Comparison of ENCODE assay signal across 8 mouse cellular contexts in genomic region chr2:36102559-36102946, GRCm38 (mm10). TPM values are rescaled to one million over a fixed set of nuclear protein-coding genes. Genes with fewer than 3 reads are reported as not detected.
DNase-seq lines count a peak whose midpoint lies in the region; ATAC-seq lines count a peak whose summit lies in the region.

No protein-coding gene starts in this region.

- intact Hi-C loops in heart, postnatal 36 days (cut with DNase I): loop anchor here (5.0 to 10.0 kb wide), 3 partner anchors 65 to 112 kb away; no protein-coding TSS in a partner anchor

- 3% methylated on average over 21 of the region's 21 CpGs for WGBS in heart, embryonic 13.5 days
- under 1% methylated on average over 21 of the region's 21 CpGs for WGBS in forebrain, embryonic 11.5 days
- 2% methylated on average over 21 of the region's 21 CpGs for WGBS in midbrain, embryonic 13.5 days

- H3K36me3 ChIP-seq in heart, embryonic 13.5 days: no peaks in the 10 kb centered on the region
- H3K36me3 ChIP-seq in forebrain, embryonic 11.5 days (ENCODE audit: control insufficient read depth, insufficient read depth, low read length): no peaks in the 10 kb centered on the region
- no peaks in the 10 kb centered on the region for H3K36me3 ChIP-seq in midbrain, embryonic 13.5 days

- no peak overlapping the region for H3K27ac ChIP-seq in heart, embryonic 13.5 days (replicated peaks)
- H3K27ac ChIP-seq in forebrain, embryonic 11.5 days (ENCODE audit: low read depth, low read length): no peak overlapping the region
- H3K27ac ChIP-seq in midbrain, embryonic 13.5 days: no peak overlapping the region

- DNase-seq in heart, postnatal 36 days: no peak
- peak; percentile 68 for DNase-seq in forebrain, embryonic 11.5 days (ENCODE audit: low spot score)
- DNase-seq in kidney, postnatal 10 days: peak; percentile 45
- no peak for DNase-seq in left cerebral cortex, adult 8-10 months (ENCODE audit: low spot score in 2 of 2)
- DNase-seq in cerebellum, postnatal 25 days: no peak
- DNase-seq in thymus, adult 18-20 months: no peak

- ATAC-seq in heart, embryonic 13.5 days (ENCODE audit: extremely low read depth, insufficient number of reproducible peaks, low FRiP score, low TSS enrichment): no peak
- ATAC-seq in forebrain, embryonic 11.5 days (replicated peaks; ENCODE audit: low FRiP score): no peak
- peak; percentile 41; the same call in 1 of the 2 replicates for ATAC-seq in midbrain, embryonic 13.5 days

- H3K4me3 ChIP-seq in heart, embryonic 13.5 days: peak overlapping the region; percentile 57
- H3K4me3 ChIP-seq in forebrain, embryonic 11.5 days (ENCODE audit: low read depth, low read length): peak overlapping the region; percentile 16
- peak overlapping the region; percentile 40 for H3K4me3 ChIP-seq in midbrain, embryonic 13.5 days (replicated peaks)

- peaks cover 100% of the 10 kb centered on the region for H3K27me3 ChIP-seq in heart, embryonic 13.5 days (replicated peaks)
- peaks cover 95% of the 10 kb centered on the region for H3K27me3 ChIP-seq in forebrain, embryonic 11.5 days (ENCODE audit: control insufficient read depth, insufficient read depth, low read length)
- H3K27me3 ChIP-seq in midbrain, embryonic 13.5 days: peaks cover 100% of the 10 kb centered on the region

- H3K9ac ChIP-seq in heart, embryonic 13.5 days: peak overlapping the region; percentile 66; the same call in 1 of the 2 replicates
- H3K9ac ChIP-seq in forebrain, embryonic 11.5 days (ENCODE audit: low read length): no peak overlapping the region
- H3K9ac ChIP-seq in midbrain, embryonic 13.5 days (replicated peaks): peak overlapping the region; percentile 16; the same call in 1 of the 2 replicates

- H3K4me1 ChIP-seq in heart, embryonic 13.5 days: peaks cover 41% of the 10 kb centered on the region
- H3K4me1 ChIP-seq in forebrain, embryonic 11.5 days (replicated peaks; ENCODE audit: control insufficient read depth, insufficient read depth, low read length): peaks cover 19% of the 10 kb centered on the region; the same call in 1 of the 2 replicates
- H3K4me1 ChIP-seq in midbrain, embryonic 13.5 days (replicated peaks): peaks cover 34% of the 10 kb centered on the region

- H3K9me3 ChIP-seq in heart, embryonic 13.5 days: no peaks in the 10 kb centered on the region
- H3K9me3 ChIP-seq in forebrain, embryonic 11.5 days (ENCODE audit: control insufficient read depth, low read length): no peaks in the 10 kb centered on the region
- no peaks in the 10 kb centered on the region for H3K9me3 ChIP-seq in midbrain, embryonic 13.5 days

- H3K4me2 ChIP-seq in heart, embryonic 13.5 days: peak overlapping the region; percentile 91
- H3K4me2 ChIP-seq in forebrain, embryonic 11.5 days (ENCODE audit: low read depth, low read length, severe bottlenecking): 0 out of 2 replicates have a peak overlapping the region, but pooled peaks have one; percentile 15
- H3K4me2 ChIP-seq in midbrain, embryonic 13.5 days (replicated peaks): peak overlapping the region; percentile 29

RNA-seq across cellular contexts. Expression of gene Lhx6, which starts 2.7 kb away (rescaled TPM):
- polyA plus RNA-seq in heart, embryonic 13.5 days (2015; fragmentation: Nextera tagmentation; extraction: Ambion mirVana): 1.0 and 1.3 TPM in 2 replicates
- 1 to 10 TPM; 5.5 to 9.0 TPM for total RNA-seq in heart, postnatal 36 days (2021)
- 10.6 and 19.0 TPM in 2 replicates for polyA plus RNA-seq in forebrain, embryonic 11.5 days (2014; fragmentation: Nextera tagmentation; extraction: Ambion mirVana)
- polyA plus RNA-seq in midbrain, embryonic 13.5 days (2015; fragmentation: Nextera tagmentation; extraction: Ambion mirVana): 3.0 and 3.6 TPM in 2 replicates
- total RNA-seq in left cerebral cortex, adult 8-10 months (2022): 10 to 100 TPM; 15.4 to 20.3 (median 19.0) TPM

RNA-seq across cellular contexts. Expression of gene Mrrf, which starts 33.6 kb away (rescaled TPM):
- polyA plus RNA-seq in heart, embryonic 13.5 days (2015; fragmentation: Nextera tagmentation; extraction: Ambion mirVana): 29.8 and 36.0 TPM in 2 replicates
- total RNA-seq in heart, postnatal 36 days (2021): 10 to 100 TPM; 43.4 to 43.7 TPM
- 23.2 and 28.2 TPM in 2 replicates for polyA plus RNA-seq in forebrain, embryonic 11.5 days (2014; fragmentation: Nextera tagmentation; extraction: Ambion mirVana)
- polyA plus RNA-seq in midbrain, embryonic 13.5 days (2015; fragmentation: Nextera tagmentation; extraction: Ambion mirVana): 23.0 and 24.5 TPM in 2 replicates
- 10 to 100 TPM; 15.4 to 25.6 (median 18.5) TPM for total RNA-seq in left cerebral cortex, adult 8-10 months (2022)

RNA-seq across cellular contexts. Expression of gene Rbm18, which starts 34.0 kb away (rescaled TPM):
- polyA plus RNA-seq in heart, embryonic 13.5 days (2015; fragmentation: Nextera tagmentation; extraction: Ambion mirVana): 52.0 and 53.9 TPM in 2 replicates
- total RNA-seq in heart, postnatal 36 days (2021): 10 to 100 TPM; 32.7 to 38.0 TPM
- polyA plus RNA-seq in forebrain, embryonic 11.5 days (2014; fragmentation: Nextera tagmentation; extraction: Ambion mirVana): 98.2 and 100 TPM in 2 replicates
- polyA plus RNA-seq in midbrain, embryonic 13.5 days (2015; fragmentation: Nextera tagmentation; extraction: Ambion mirVana): 159 and 168 TPM in 2 replicates
- total RNA-seq in left cerebral cortex, adult 8-10 months (2022): 10 to 100 TPM; 42.1 to 48.2 (median 42.9) TPM

RNA-seq across cellular contexts. Expression of gene Morn5, which starts 53.3 kb away (rescaled TPM):
- not detected in 2 replicates for polyA plus RNA-seq in heart, embryonic 13.5 days (2015; fragmentation: Nextera tagmentation; extraction: Ambion mirVana)
- total RNA-seq in heart, postnatal 36 days (2021): not detected
- polyA plus RNA-seq in forebrain, embryonic 11.5 days (2014; fragmentation: Nextera tagmentation; extraction: Ambion mirVana): 0.47 and 0.68 TPM in 2 replicates
- polyA plus RNA-seq in midbrain, embryonic 13.5 days (2015; fragmentation: Nextera tagmentation; extraction: Ambion mirVana): 1.1 and 1.2 TPM in 2 replicates
- total RNA-seq in left cerebral cortex, adult 8-10 months (2022): 1 to 10 TPM; 1.5 to 2.6 (median 2.1) TPM

RNA-seq across cellular contexts. Expression of gene Ndufa8, which starts 53.3 kb away (rescaled TPM):
- 363 and 394 TPM in 2 replicates for polyA plus RNA-seq in heart, embryonic 13.5 days (2015; fragmentation: Nextera tagmentation; extraction: Ambion mirVana)
- total RNA-seq in heart, postnatal 36 days (2021): 100 to 1,000 TPM; 662 to 685 TPM
- polyA plus RNA-seq in forebrain, embryonic 11.5 days (2014; fragmentation: Nextera tagmentation; extraction: Ambion mirVana): 177 and 184 TPM in 2 replicates
- 238 and 239 TPM in 2 replicates for polyA plus RNA-seq in midbrain, embryonic 13.5 days (2015; fragmentation: Nextera tagmentation; extraction: Ambion mirVana)
- total RNA-seq in left cerebral cortex, adult 8-10 months (2022): 100 to 1,000 TPM; 173 to 188 (median 186) TPM

Comparison
In these comparisons a context has a peak if more than half of its experiments do, and no peak if none do; other contexts are left out.
1. H3K4me2 ChIP-seq: peak in every context shown above with its lines; median percentile 91 in heart, embryonic 13.5 days; 29 in midbrain, embryonic 13.5 days; 15 in forebrain, embryonic 11.5 days.
2. DNase-seq: peak in forebrain, embryonic 11.5 days (single experiment) and kidney, postnatal 10 days (single experiment); none in heart, postnatal 36 days (0 of 2), left cerebral cortex, adult 8-10 months (0 of 2), cerebellum, postnatal 25 days (0 of 2) and thymus, adult 18-20 months (0 of 2).
3. Peak in every context shown above with its lines, with median percentiles within 50 percentile points of each other: H3K4me3 ChIP-seq.